Mouse (Mus musculus) myocyte (in vitro differentiated cells): ENCODE data around the gene Zbtb24.

Source experiments
- CEBPB ChIP-seq: IDR thresholded peaks from 2 replicates; pipeline ENCODE4 v1.6.1; 2011; ENCODE audit warnings: mild to moderate bottlenecking, moderate library complexity; ENCODE audit not compliant: poor library complexity, insufficient read depth, severe bottlenecking
- E2F4 ChIP-seq: IDR thresholded peaks from one replicate; pipeline ENCODE4 v1.6.1; 2011; ENCODE audit warnings: mild to moderate bottlenecking, control low read depth, moderate library complexity; ENCODE audit not compliant: insufficient read depth
- MAX ChIP-seq: IDR thresholded peaks from one replicate; pipeline ENCODE4 v1.6.1; 2011; ENCODE audit warnings: low read depth, mild to moderate bottlenecking, control low read depth
- MYOD1 ChIP-seq, 3 experiments: IDR thresholded peaks; one replicate each; pipeline ENCODE4 v1.6.1; 2011; ENCODE audit warnings: control low read depth in 2 of 3, low read depth in 2 of 3, mild to moderate bottlenecking in 2 of 3, moderate library complexity in 1 of 3; ENCODE audit not compliant: insufficient read length in 2 of 3, control insufficient read depth in 1 of 3
- POLR2A ChIP-seq: IDR thresholded peaks from one replicate; pipeline ENCODE4 v1.6.1; 2011; ENCODE audit warnings: low read depth, mild to moderate bottlenecking, control low read depth, moderate library complexity; ENCODE audit not compliant: insufficient read length
- POLR2AphosphoS2 ChIP-seq: IDR thresholded peaks from one replicate; pipeline ENCODE4 v1.6.1; 2011; ENCODE audit warnings: low read depth, control low read depth; ENCODE audit not compliant: insufficient read length
- REST ChIP-seq: IDR thresholded peaks from one replicate; pipeline ENCODE4 v1.6.1; 2011; ENCODE audit warnings: mild to moderate bottlenecking, control low read depth, moderate library complexity; ENCODE audit not compliant: insufficient read depth, insufficient read length
- SRF ChIP-seq: IDR thresholded peaks from one replicate; pipeline ENCODE4 v1.6.1; 2011; ENCODE audit warnings: low read depth; ENCODE audit not compliant: control insufficient read depth, insufficient read length
- TCF12 ChIP-seq: IDR thresholded peaks from one replicate; pipeline ENCODE4 v1.6.1; 2011; ENCODE audit warnings: mild to moderate bottlenecking, control low read depth; ENCODE audit not compliant: poor library complexity, insufficient read depth, severe bottlenecking
- USF1 ChIP-seq: IDR thresholded peaks from one replicate; pipeline ENCODE4 v1.6.1; 2011; ENCODE audit warnings: low read depth, mild to moderate bottlenecking, control low read depth, moderate library complexity

DNA sequence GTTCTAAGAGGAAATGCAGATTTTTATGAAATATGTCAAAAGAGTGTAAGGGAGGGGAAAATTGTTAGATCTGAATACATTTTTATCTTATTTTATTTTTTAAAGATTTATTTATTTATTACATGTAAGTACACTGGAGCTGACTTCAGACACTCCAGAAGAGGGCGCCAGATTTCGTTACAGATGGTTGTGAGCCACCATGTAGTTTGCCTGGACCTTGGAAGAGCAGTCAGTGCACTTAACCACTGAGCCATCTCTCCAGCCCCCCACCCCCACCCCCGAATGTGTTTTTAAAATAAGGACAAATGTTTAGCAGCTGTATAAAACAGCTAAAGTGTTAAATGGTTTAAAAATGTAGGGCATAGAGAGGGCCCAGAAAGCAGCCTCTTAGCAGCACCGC is 15.6 kb upstream of the Zbtb24 start:
- TF ChIP-seq POLR2A (no peak), MYOD1 (IDR thresholded peaks at IDR 0.05; ENCODE audit: control insufficient read depth in 1 of 3, insufficient read length in 2 of 3, low read depth in 2 of 3) (no peak), USF1 (no peak), TCF12 (no peak), E2F4 (no peak), REST (no peak), SRF (no peak), MAX (no peak), POLR2AphosphoS2 (no peak), CEBPB (no peak)
